ENCODE assay signal across 8 mouse cellular contexts in genomic region chr7:139212754-139213745, GRCm38 (mm10). TPM values are rescaled to one million over a fixed set of nuclear protein-coding genes. Genes with fewer than 3 reads are reported as not detected.
DNase-seq lines count a peak whose midpoint lies in the region; ATAC-seq and TF ChIP-seq lines count a peak whose summit lies in the region.

TSS of gene Lrrc27 (plus strand) at chr7:139212988.
TSS of gene Stk32c (minus strand) at chr7:139213307.

- no peaks in the 10 kb centered on the region for H3K36me3 ChIP-seq in forebrain, embryonic 10.5 days (replicated peaks)
- H3K36me3 ChIP-seq in heart, embryonic 15.5 days, result no peaks in the 10 kb centered on the region
- H3K36me3 ChIP-seq in liver, embryonic 14.5 days (replicated peaks; ENCODE audit: control insufficient read depth, insufficient read depth, low read depth), result no peaks in the 10 kb centered on the region
- H3K36me3 ChIP-seq in neural tube, embryonic 11.5 days (ENCODE audit: control insufficient read depth, insufficient read depth, low read length), result no peaks in the 10 kb centered on the region
- H3K36me3 ChIP-seq in stomach, postnatal 0 days (ENCODE audit: control insufficient read depth, insufficient read depth, low read length), result no peaks in the 10 kb centered on the region

- 0 out of 2 replicates have a peak, but pooled peaks have one; percentile 18 for TF ChIP-seq CTCF in liver, embryonic 14.5 days (IDR thresholded peaks at IDR 0.05; ENCODE audit: low read depth)
- TF ChIP-seq CTCF in stomach, postnatal 0 days (IDR thresholded peaks at IDR 0.05; ENCODE audit: low read depth), result peak; percentile 33; the same call in 1 of the 2 replicates

- H3K27me3 ChIP-seq in forebrain, embryonic 10.5 days (ENCODE audit: poor library complexity, severe bottlenecking), result no peaks in the 10 kb centered on the region
- H3K27me3 ChIP-seq in heart, embryonic 15.5 days, result no peaks in the 10 kb centered on the region
- H3K27me3 ChIP-seq in liver, embryonic 14.5 days (ENCODE audit: control insufficient read depth, insufficient read depth, low read length), result no peaks in the 10 kb centered on the region
- H3K27me3 ChIP-seq in neural tube, embryonic 11.5 days (ENCODE audit: control insufficient read depth, insufficient read depth, low read length), result no peaks in the 10 kb centered on the region
- H3K27me3 ChIP-seq in stomach, postnatal 0 days (ENCODE audit: control insufficient read depth, insufficient read depth, low read length), result no peaks in the 10 kb centered on the region

- no peaks in the 10 kb centered on the region for H3K9me3 ChIP-seq in forebrain, embryonic 10.5 days
- H3K9me3 ChIP-seq in heart, embryonic 15.5 days (replicated peaks), result no peaks in the 10 kb centered on the region
- H3K9me3 ChIP-seq in liver, embryonic 14.5 days (ENCODE audit: control insufficient read depth, low read length), result no peaks in the 10 kb centered on the region
- no peaks in the 10 kb centered on the region for H3K9me3 ChIP-seq in neural tube, embryonic 11.5 days (ENCODE audit: control insufficient read depth, low read length)
- H3K9me3 ChIP-seq in stomach, postnatal 0 days (ENCODE audit: control insufficient read depth, low read length), result no peaks in the 10 kb centered on the region

- H3K27ac ChIP-seq in forebrain, embryonic 10.5 days, result peak within 1 kb of the TSS; percentile 98
- peak within 1 kb of the TSS; percentile 83 for H3K27ac ChIP-seq in heart, embryonic 15.5 days
- H3K27ac ChIP-seq in liver, embryonic 14.5 days, result no peak within 1 kb of the TSS
- peak within 1 kb of the TSS; percentile 78 for H3K27ac ChIP-seq in neural tube, embryonic 11.5 days (ENCODE audit: low read depth, low read length)
- peak within 1 kb of the TSS; percentile 86 for H3K27ac ChIP-seq in stomach, postnatal 0 days (replicated peaks)

- ATAC-seq in heart, embryonic 15.5 days (replicated peaks; ENCODE audit: insufficient number of reproducible peaks, insufficient read depth, low FRiP score, low read depth), result peak; percentile 97
- ATAC-seq in liver, embryonic 14.5 days (ENCODE audit: insufficient read depth), result peak; percentile 96
- ATAC-seq in neural tube, embryonic 11.5 days (ENCODE audit: insufficient read depth, low FRiP score, low TSS enrichment), result peak; percentile 97
- peak; percentile 98 for ATAC-seq in stomach, postnatal 0 days (ENCODE audit: low FRiP score, low TSS enrichment)

- H3K4me1 ChIP-seq in forebrain, embryonic 10.5 days, result peaks cover 24% of the 10 kb centered on the region
- peaks cover 17% of the 10 kb centered on the region for H3K4me1 ChIP-seq in heart, embryonic 15.5 days (replicated peaks)
- H3K4me1 ChIP-seq in liver, embryonic 14.5 days (replicated peaks; ENCODE audit: control insufficient read depth in 2 of 2, insufficient read depth in 2 of 2, low read length in 1 of 2), result peaks cover 0 to 8% of the 10 kb centered on the region in 2 experiments; a peak in 2 of 4 replicates
- H3K4me1 ChIP-seq in neural tube, embryonic 11.5 days (ENCODE audit: control insufficient read depth, insufficient read depth, low read length), result peaks cover 3% of the 10 kb centered on the region; the same call in 1 of the 2 replicates
- H3K4me1 ChIP-seq in stomach, postnatal 0 days (replicated peaks; ENCODE audit: control insufficient read depth, insufficient read depth), result 0 out of 2 replicates have a peak, but pooled peaks cover 3% of the 10 kb centered on the region

- DNase-seq in CD8-positive naive resting alpha-beta T cell, adult 2 months (ENCODE audit: low read depth in 2 of 2, low spot score in 2 of 2), result peak; percentile 97
- peak; percentile 98 for DNase-seq in c-Kit-positive CD71-negative TER-119-negative erythroid progenitor cells, embryonic 14.5 days (ENCODE audit: low read depth)
- peak; percentile 99 for DNase-seq in forebrain, embryonic 10.5 days (ENCODE audit: extremely low spot score, low spot score)
- peak; percentile 98 to 100 for DNase-seq in kidney, postnatal 25 days
- peak; percentile 89 to 93 (median 89) for DNase-seq in liver, embryonic 14.5 days (ENCODE audit: low read depth in 3 of 3, low spot score in 3 of 3)
- DNase-seq in neural tube, embryonic 11.5 days (ENCODE audit: low spot score), result peak; percentile 98
- peak; percentile 97 for DNase-seq in stomach, postnatal 0 days (ENCODE audit: low spot score)

- H3K9ac ChIP-seq in heart, embryonic 15.5 days, result peak within 1 kb of the TSS; percentile 70
- H3K9ac ChIP-seq in liver, embryonic 14.5 days (replicated peaks), result peak within 1 kb of the TSS; percentile 39
- peak within 1 kb of the TSS; percentile 79 for H3K9ac ChIP-seq in neural tube, embryonic 11.5 days (ENCODE audit: low read length)
- peak within 1 kb of the TSS; percentile 74 for H3K9ac ChIP-seq in stomach, postnatal 0 days (ENCODE audit: low read length)

- H3K4me3 ChIP-seq in forebrain, embryonic 10.5 days, result peak within 1 kb of the TSS; percentile 67
- peak within 1 kb of the TSS; percentile 61 for H3K4me3 ChIP-seq in heart, embryonic 15.5 days
- peak within 1 kb of the TSS; percentile 57 to 67 for H3K4me3 ChIP-seq in liver, embryonic 14.5 days (ENCODE audit: insufficient read depth in 1 of 2, low read depth in 2 of 2, low read length in 2 of 2)
- peak within 1 kb of the TSS; percentile 45 for H3K4me3 ChIP-seq in neural tube, embryonic 11.5 days (ENCODE audit: low read depth, low read length)
- H3K4me3 ChIP-seq in stomach, postnatal 0 days (ENCODE audit: low read depth, low read length), result peak within 1 kb of the TSS; percentile 59

- H3K4me2 ChIP-seq in heart, embryonic 15.5 days, result peak within 1 kb of the TSS; percentile 68
- peak within 1 kb of the TSS; percentile 80 for H3K4me2 ChIP-seq in liver, embryonic 14.5 days (ENCODE audit: low read depth)
- H3K4me2 ChIP-seq in neural tube, embryonic 11.5 days (ENCODE audit: low read depth), result peak within 1 kb of the TSS; percentile 57
- peak within 1 kb of the TSS; percentile 64 for H3K4me2 ChIP-seq in stomach, postnatal 0 days (replicated peaks; ENCODE audit: low read depth)

- WGBS in forebrain, embryonic 10.5 days, result 2% methylated on average over 53 of the region's 53 CpGs
- WGBS in heart, embryonic 15.5 days, result 2% methylated on average over 53 of the region's 53 CpGs
- 2% methylated on average over 53 of the region's 53 CpGs for WGBS in liver, embryonic 14.5 days (ENCODE audit: insufficient replicate concordance)
- WGBS in neural tube, embryonic 11.5 days, result 3% methylated on average over 53 of the region's 53 CpGs
- 2% methylated on average over 53 of the region's 53 CpGs for WGBS in stomach, postnatal 0 days

- no peak for TF ChIP-seq EP300 in liver, embryonic 14.5 days (IDR thresholded peaks at IDR 0.05; ENCODE audit: low read depth)
- TF ChIP-seq EP300 in stomach, postnatal 0 days (optimal IDR thresholded peaks at IDR 0.05), result no peak

RNA-seq across cellular contexts. Expression of gene Lrrc27, which starts in this region (rescaled TPM):
- 5.1 and 7.1 TPM in 2 replicates for polyA plus RNA-seq in forebrain, embryonic 10.5 days (2016; fragmentation: Nextera tagmentation; extraction: Ambion mirVana)
- polyA plus RNA-seq in heart, embryonic 15.5 days (2015; fragmentation: Nextera tagmentation; extraction: Ambion mirVana), result 3.0 and 3.5 TPM in 2 replicates
- 0.17 and 0.27 TPM in 2 replicates for polyA plus RNA-seq in liver, embryonic 14.5 days (2012; rRNA removed)
- polyA plus RNA-seq in liver, embryonic 14.5 days (2014; fragmentation: Nextera tagmentation; extraction: Ambion mirVana), result 0.49 and 0.52 TPM in 2 replicates
- polyA plus RNA-seq in neural tube, embryonic 11.5 days (2014; fragmentation: Nextera tagmentation; extraction: Ambion mirVana), result 5.1 and 7.9 TPM in 2 replicates
- polyA plus RNA-seq in stomach, postnatal 0 days (2015; fragmentation: Nextera tagmentation; extraction: Ambion mirVana), result 3.6 and 5.1 TPM in 2 replicates

RNA-seq across cellular contexts. Expression of gene Stk32c, which starts in this region (rescaled TPM):
- polyA plus RNA-seq in forebrain, embryonic 10.5 days (2016; fragmentation: Nextera tagmentation; extraction: Ambion mirVana), result 0.21 and 0.30 TPM in 2 replicates
- polyA plus RNA-seq in heart, embryonic 15.5 days (2015; fragmentation: Nextera tagmentation; extraction: Ambion mirVana), result 0.08 and 0.10 TPM in 2 replicates
- 0.05 and 0.12 TPM in 2 replicates for polyA plus RNA-seq in liver, embryonic 14.5 days (2012; rRNA removed)
- not detected in 2 replicates for polyA plus RNA-seq in liver, embryonic 14.5 days (2014; fragmentation: Nextera tagmentation; extraction: Ambion mirVana)
- polyA plus RNA-seq in neural tube, embryonic 11.5 days (2014; fragmentation: Nextera tagmentation; extraction: Ambion mirVana), result 0.46 and 1.1 TPM in 2 replicates
- polyA plus RNA-seq in stomach, postnatal 0 days (2015; fragmentation: Nextera tagmentation; extraction: Ambion mirVana), result 0.11 TPM in 1 of 2 replicates, not detected in the other

Comparison
In these comparisons a context has a peak if more than half of its experiments do, and no peak if none do; other contexts are left out.
1. Peak in DNase-seq, ATAC-seq, H3K4me3 ChIP-seq, H3K9ac ChIP-seq and H3K4me2 ChIP-seq in liver, embryonic 14.5 days; RNA of the genes that start here not detected or under 1 TPM.